Mouse (Mus musculus) 3134 (cell line): ENCODE results near the gene Mboat1.

ENCODE experiments used
- DNase-seq: peaks from one replicate; pipeline ENCODE4 v3.0.0-alpha.2; 2011; ENCODE audit warnings: low spot score; ENCODE audit not compliant: insufficient read length; ENCODE audit errors: extremely low read depth

The Mboat1 gene

GRCm38 (mm10) chr13:30239396-30239795 is 103.1 kb downstream of the Mboat1 start:
- DNase-seq: no peak

DNA sequence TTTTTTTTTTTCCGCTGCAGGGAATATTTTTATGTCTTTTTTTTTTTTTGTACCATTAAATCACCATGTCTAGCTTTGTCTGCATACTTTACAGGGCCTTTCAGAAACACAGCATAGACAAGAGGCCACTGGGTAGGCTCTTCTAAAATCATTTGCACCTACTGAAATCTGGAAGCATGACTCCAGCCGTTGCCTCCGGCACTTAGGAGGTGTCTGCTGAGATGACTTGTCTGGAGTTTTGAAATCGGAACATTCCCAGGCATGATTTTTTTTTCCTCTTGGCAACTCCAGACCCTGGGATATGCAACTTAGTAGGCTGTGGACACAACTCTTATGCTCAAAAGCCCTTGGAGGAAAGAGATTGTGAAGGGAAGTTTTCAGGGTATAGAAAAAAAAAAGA is 109.3 kb downstream of the Mboat1 start:
- DNase-seq: no peak

- no peak for DNase-seq
Observed at GRCm38 (mm10) chr13:30250341-30250905, 114.1 kb downstream of the Mboat1 start.

DNA sequence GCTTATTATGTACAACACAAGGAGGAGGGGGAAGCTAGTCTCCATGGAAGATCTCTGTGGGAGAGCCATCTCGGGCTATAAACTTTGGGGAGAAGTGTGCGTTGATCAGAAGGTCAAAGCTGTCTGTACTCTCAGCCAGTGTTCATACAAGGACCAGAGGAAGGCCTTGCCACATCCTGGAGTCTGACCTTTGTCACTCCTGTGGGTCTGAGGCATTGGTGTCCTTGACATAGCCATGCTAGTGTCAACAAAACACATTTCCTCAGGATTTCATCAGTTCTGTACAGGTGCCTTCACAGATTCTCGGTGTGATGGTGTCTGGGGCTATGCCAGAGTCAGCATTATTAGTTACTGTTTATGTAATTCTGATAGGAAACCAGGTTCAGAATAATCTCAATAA is 115.1 kb downstream of the Mboat1 start:
- no peak for DNase-seq

DNA sequence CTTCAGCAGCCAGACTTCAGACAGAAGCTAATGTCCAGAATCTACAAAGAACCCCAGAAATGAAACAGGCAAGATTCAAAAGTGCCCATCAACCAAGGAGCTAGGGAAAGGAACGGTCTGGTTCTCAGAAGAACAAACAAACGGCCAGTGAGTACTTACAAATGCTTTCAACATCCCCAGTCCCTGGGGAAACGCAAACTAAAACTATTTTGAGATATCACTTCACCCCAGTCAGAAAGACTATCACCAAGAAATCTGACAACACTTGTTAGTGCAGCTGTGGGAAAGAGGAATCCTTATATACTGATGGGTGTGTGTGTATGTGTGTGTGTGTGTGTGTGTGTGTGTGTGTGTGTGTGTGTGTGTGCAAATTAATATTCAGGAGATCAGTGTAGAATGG is 116.4 kb downstream of the Mboat1 start:
- DNase-seq: no peak

DNA sequence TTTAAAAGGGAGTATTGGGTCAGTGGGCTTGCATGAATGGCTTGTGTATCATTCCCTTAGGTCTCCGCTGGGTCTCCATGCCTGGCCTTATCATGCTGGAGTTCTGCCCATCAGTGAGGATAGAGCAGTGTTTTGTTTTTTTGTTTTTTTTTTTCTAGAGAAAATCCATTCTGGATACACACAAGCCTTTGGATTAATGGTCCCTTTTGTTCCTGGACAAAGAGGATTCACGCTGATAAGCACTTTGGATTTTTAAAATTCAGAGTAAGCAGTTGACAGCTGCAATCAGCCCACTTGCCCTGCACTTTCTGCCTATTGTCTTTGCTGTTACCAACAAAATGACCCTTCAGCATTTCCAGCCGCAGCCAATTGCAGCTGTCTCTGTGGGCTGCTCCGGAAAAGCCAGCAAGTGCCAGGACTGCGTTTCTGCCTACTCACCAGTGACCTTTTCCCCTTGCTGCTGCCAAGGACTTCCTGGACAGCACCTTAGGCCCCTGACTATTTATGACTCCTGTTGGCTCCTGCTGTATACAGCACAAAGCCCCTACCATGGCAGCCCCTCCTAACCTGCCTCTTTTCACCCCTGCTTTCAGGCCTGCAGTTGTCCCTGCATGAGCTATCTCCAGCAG is 117.5 kb downstream of the Mboat1 start:
- DNase-seq: no peak

DNA sequence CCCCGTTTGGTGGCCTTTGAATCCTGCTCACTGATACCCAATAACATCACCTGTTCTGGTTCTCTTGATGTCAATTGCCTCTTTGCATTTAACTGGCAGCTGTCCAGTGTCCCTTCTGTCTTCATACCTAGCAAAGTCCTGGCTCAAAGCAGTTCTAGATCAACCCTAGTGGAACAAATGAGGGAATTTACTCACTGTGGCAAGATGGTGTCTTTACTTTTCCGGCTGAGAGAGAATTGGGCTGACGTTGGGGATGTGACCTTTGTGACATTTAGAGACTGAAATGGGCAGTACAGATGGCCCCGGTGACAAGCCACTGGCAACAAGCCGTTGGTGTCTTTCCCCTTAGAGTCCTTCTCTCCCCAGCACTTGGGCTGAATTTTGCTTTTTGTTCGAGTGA is 118.1 kb downstream of the Mboat1 start:
- DNase-seq: no peak

DNA sequence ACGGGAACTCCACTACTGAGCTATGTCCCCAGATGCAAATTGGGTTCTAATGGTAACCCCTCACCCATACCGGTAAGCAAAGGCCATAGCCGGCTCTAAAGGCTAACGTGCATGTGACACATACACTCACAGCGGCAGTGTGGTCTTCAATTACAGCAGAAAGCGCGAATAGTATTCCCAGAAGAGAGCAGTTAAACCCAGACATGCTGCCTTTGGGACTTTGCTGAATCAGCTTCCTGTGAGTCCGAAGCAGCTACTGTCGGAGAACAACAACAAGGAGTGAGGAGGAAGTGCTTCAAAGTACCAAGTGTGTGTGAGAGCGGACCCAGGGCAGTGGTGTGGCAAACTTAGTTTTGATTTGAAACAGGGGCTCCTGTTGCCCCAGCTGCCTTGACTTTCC is 122.5 kb downstream of the Mboat1 start:
- DNase-seq: no peak

DNA sequence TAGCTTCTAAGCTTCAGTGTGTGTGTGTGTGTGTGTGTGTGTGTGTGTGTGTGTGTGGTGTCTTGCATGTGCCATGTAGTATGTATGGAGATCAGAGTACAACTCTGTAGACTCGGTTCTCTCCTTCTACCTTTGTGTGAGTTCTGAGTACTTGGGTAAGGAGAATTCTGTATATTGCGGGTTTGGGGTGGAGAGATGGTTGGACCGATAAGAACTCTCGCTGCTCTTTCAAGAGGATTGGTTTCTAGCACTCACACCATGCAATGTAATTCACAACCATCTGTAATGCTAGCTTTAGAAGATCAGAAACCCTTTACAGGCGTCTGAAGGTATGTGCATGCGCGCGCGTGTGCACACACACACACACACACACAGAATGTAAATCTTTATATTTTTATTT is 123.0 kb downstream of the Mboat1 start:
- DNase-seq: no peak

DNA sequence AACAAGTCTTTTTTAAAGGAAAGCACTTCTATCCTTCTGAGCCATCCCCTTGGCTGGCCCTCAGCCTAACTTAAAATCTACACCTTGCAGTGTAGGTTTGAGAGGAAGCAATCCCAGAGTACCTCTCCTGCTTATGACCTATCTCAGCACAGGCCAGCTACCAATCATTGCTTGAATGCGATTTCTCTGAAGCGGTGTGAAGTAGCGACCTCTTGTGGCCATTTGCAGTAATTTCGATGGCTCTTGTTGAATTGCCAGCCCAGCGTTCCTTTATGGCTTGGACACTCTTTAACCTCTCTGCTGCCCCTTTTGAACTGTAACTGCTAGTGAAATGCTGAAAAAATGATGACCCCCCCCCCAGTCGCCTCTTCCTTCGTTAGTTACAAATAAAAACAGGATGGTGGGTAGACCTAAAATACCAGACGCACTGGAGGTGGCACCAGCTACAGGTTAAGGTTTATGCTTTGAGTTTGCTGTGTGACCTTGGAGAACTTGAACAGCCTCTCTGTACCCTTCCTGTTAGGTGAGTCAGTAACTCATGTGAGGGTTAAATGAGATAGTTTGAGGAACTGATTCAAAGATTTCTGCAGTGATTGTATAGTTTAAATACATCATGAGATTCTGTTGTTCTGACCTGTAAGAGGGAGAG is 123.7 kb downstream of the Mboat1 start:
- DNase-seq: no peak

GRCm38 (mm10) chr13:30263681-30264080 is 127.4 kb downstream of the Mboat1 start:
- no peak for DNase-seq

DNA sequence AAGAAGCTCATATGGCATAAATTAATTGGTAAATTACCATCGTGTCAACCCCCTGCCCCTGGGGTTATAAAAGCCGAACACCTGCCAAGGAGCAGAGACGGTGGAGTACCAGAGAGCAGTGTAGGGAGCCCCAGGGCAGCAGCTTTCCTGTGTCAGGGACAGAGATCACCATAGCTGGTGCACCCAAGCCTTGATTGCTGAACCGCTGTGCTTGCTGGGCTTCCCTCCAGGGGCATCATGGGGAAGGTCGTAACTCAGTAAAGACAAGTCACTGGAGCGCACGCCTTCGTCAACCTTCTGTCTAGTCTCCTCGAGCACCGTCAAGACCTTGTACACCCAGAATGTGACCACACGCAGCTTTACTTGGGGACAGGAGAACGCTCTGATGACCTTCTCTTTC is 128.0 kb downstream of the Mboat1 start:
- no peak for DNase-seq

GRCm38 (mm10) chr13:30264765-30265164 is 128.5 kb downstream of the Mboat1 start:
- DNase-seq: no peak

DNA sequence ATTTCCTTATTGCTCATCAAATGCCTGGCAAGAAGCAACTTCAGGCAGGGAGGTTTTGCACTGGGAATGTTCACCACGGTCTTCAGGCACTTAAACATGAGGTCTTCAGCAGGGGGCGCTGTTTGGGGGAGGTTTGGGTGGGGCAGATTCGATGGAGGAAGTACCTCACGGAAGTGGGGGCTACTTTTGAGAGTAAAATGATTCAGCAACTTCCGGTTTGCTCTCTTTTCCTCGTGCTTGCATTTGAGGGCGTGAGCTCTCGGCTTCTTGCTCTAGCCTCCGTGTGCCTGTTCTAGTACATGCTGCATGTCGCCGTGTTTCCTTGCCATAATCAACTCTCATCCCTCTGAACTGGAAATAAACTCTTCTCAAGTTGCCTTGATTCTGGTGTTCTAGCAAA is 129.7 kb downstream of the Mboat1 start:
- DNase-seq: no peak

GRCm38 (mm10) chr13:30272040-30272686 is 135.9 kb downstream of the Mboat1 start:
- DNase-seq: no peak
